Mouse (Mus musculus): ENCODE measurements around the gene Spink4.

GRCm38 (mm10) chr4:40889252-40889651 lies 30.6 kb upstream of the Spink4 start:
- TF ChIP-seq CTCF (conservative IDR thresholded peaks at IDR 0.05; ENCODE audit: low read length) (no peak), NANOG (IDR thresholded peaks at IDR 0.05; ENCODE audit: borderline replicate concordance, low read length) (no peak), POU5F1 (IDR thresholded peaks at IDR 0.05; ENCODE audit: borderline replicate concordance, low read length) (no peak)

Measured in E14TG2a.4 (cell line).